Mouse (Mus musculus) kidney, embryonic 16.5 days (tissue): ENCODE data around the gene Pla2g1b. TPM values are rescaled to one million over a fixed set of nuclear protein-coding genes. Genes with fewer than 3 reads are reported as not detected.
"Not testable (repeated sequence)": the region's sequence is repeated elsewhere in the genome, so short reads cannot be mapped to it uniquely, and the experiment has no call there.

Source experiments
- ATAC-seq: fragments of 200-750 bp; cut with Nextera tagmentation; 2 replicates; pipeline ENCODE4 v1.8.0; 2017; ENCODE audit warnings: moderate TSS enrichment; ENCODE audit not compliant: low FRiP score, low TSS enrichment
- H3K27ac ChIP-seq: fragments of 300-500 bp; sonication (generic); 2 replicates; pipeline ENCODE4 v1.5.1; 2014; ENCODE audit warnings: low read length
- H3K27me3 ChIP-seq: fragments of 300-500 bp; sonication (generic); 2 replicates; pipeline ENCODE4 v1.6.1; 2014; ENCODE audit warnings: low read length, control low read depth, mixed read lengths; ENCODE audit not compliant: insufficient read depth
- H3K36me3 ChIP-seq: fragments of 300-500 bp; sonication (generic); 2 replicates; pipeline ENCODE4 v1.6.1; 2014; ENCODE audit warnings: low read length, control low read depth, mixed read lengths; ENCODE audit not compliant: insufficient read depth
- H3K4me1 ChIP-seq: fragments of 300-500 bp; sonication (generic); 2 replicates; pipeline ENCODE4 v1.6.1; 2014; ENCODE audit warnings: low read length, control low read depth, mixed read lengths; ENCODE audit not compliant: insufficient read depth
- H3K4me2 ChIP-seq: fragments of 300-500 bp; sonication (generic); replicated peaks from 2 replicates; pipeline ENCODE4 v1.6.1; 2014; ENCODE audit warnings: low read depth, low read length
- H3K4me3 ChIP-seq: fragments of 300-500 bp; sonication (generic); 2 replicates; pipeline ENCODE4 v1.5.1; 2014; ENCODE audit warnings: mild to moderate bottlenecking, low read length
- H3K9ac ChIP-seq: fragments of 300-500 bp; sonication (generic); replicated peaks from 2 replicates; pipeline ENCODE4 v1.6.1; 2014; ENCODE audit warnings: low read length
- H3K9me3 ChIP-seq: fragments of 300-500 bp; sonication (generic); 2 replicates; pipeline ENCODE4 v1.6.1; 2016; ENCODE audit warnings: low read length, control low read depth
- WGBS: fragments of 180-500 bp; shearing (Covaris S2); extraction: QIAGEN DNeasy Blood & Tissue Kit; methylation state at CpG from one replicate; pipeline ENCODE4 v1.1.7; 2014; 5-methylcytosine and 5-hydroxymethylcytosine counted together
- polyA plus RNA-seq: library from polyadenylated mRNA; unstranded; fragments of >200 nt; fragmentation: Nextera tagmentation; extraction: Ambion mirVana; gene quantifications from 2 replicates; pipeline ENCODE4 v1.2.1, GENCODE M21; 2015

The Pla2g1b gene
- polyA plus RNA-seq, 1 experiment from 2014 or later = 0.94 TPM

DNA sequence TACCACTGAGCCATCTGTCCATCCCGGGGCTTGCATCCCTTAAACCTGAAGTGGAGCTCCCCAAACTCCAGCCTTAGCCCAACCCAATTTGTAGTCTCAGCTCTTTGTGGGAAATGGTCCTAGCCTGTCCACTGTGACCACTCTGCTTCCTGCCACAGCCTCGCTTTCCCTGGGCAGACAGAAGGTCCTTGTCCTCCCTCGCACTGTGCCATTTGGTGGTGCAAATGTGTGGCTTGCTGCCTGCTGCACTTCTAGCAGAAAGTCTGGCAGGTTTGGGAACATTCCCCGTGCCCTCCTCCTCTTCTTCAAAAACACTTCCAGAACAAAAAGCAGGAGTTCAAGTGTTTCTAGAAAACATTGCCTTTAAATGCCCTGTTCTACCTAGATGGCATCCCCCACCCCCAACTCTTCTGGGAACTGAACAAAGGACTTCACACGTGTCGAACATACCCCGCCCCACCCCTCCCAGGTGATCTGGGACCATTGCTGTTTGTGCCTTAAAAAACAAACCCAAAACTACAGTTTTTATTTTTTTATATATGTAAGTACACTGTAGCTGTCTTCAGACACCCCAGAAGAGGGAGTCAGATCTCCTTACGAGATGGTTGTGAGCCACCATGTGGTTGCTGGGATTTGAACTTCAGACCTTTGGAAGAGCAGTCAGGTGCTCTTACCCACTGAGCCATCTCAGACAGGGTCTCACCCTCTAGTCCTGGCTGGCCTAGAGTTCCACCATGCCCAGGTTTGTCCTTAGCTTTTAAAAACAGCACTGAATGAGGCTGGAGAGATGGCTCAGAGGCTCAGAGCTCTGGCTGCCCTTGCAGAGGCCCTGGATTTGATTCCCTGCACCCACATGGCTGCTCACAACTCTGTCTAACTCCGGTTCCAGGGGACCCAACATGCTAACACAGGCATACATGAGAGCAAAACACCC is 32.5 kb downstream of the Pla2g1b start:
- peaks cover 6% of the 10 kb centered on the region; the same call in 1 of the 2 replicates for H3K4me1 ChIP-seq
- H3K27me3 ChIP-seq = no peaks in the 10 kb centered on the region
- no peak overlapping the region for H3K4me3 ChIP-seq
- H3K9me3 ChIP-seq = no peaks in the 10 kb centered on the region
- H3K4me2 ChIP-seq = no peak overlapping the region
- 43% methylated on average over 9 of the region's 9 CpGs for WGBS
- H3K27ac ChIP-seq = no peak overlapping the region
- no peak overlapping the region for H3K9ac ChIP-seq
- no peak for ATAC-seq
- no peaks in the 10 kb centered on the region for H3K36me3 ChIP-seq

DNA sequence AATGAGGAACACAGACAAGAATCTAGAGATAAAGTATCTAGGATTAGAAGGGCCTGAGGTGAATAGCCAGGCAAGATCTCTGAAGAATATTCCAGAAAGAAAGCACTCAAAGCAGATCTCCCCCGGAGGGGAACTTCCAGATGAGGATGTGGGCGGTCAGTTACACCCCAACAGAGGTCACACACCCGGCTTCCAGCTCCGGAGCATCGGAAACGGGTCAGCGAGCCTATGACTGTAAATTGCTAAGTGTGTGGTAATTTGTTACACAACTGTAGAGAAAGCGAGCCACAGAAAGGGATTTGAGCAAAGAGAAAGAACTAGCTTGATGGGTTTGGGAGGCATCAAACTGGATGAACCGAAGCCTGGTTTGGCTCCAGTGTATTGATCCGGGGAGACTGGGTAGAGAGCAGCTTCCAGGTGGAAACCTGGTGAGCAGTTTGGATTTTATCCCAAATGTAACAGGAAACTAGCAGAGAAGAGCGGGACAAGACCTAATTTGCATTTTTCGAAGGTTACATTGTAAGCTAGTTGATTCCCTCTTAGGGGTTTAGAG is 34.4 kb downstream of the Pla2g1b start:
- Histone ChIP-seq H3K4me2 (no peak overlapping the region), H3K9ac (no peak overlapping the region), H3K9me3 (no peaks in the 10 kb centered on the region), H3K27ac (no peak overlapping the region), H3K4me3 (no peak overlapping the region), H3K36me3 (no peaks in the 10 kb centered on the region), H3K27me3 (no peaks in the 10 kb centered on the region), H3K4me1 (peaks cover 6% of the 10 kb centered on the region; the same call in 1 of the 2 replicates)
- ATAC-seq = no peak
- WGBS = 40% methylated on average over 12 of the region's 12 CpGs

DNA sequence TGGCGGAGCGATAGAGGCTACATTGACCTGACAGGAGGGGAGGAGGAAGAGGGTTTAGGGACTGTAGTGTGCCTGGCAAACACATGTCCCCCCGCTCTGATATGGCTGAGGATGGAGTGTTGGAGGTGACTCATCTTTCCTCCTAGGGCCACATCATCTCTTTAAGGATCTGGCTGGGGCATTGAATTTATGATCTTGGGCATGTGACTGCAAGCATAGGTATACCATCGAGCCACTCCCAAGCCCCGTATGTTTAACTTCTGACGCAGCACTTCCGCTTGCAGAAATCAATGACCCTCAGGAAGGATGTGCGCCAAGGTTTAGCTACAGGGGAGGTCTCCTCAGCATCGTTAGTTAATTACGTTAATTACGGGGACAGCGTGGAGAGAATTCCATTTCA is 37.0 kb downstream of the Pla2g1b start:
- 55% methylated on average over 12 of the region's 12 CpGs for WGBS
- Histone ChIP-seq H3K36me3 (no peaks in the 10 kb centered on the region), H3K4me1 (peaks cover 16% of the 10 kb centered on the region), H3K4me2 (no peak overlapping the region), H3K27me3 (no peaks in the 10 kb centered on the region), H3K9ac (no peak overlapping the region), H3K9me3 (no peaks in the 10 kb centered on the region), H3K4me3 (no peak overlapping the region), H3K27ac (no peak overlapping the region)
- ATAC-seq = no peak

- H3K4me1 ChIP-seq = peaks cover 35% of the 10 kb centered on the region
- H3K9me3 ChIP-seq, H3K4me2 ChIP-seq, H3K27me3 ChIP-seq, H3K9ac ChIP-seq, H3K36me3 ChIP-seq, ATAC-seq, H3K4me3 ChIP-seq, H3K27ac ChIP-seq: not testable (repeated sequence)
- 76% methylated on average over 4 of the region's 4 CpGs for WGBS
Observed at GRCm38 (mm10) chr5:115505617-115506016, 39.6 kb downstream of the Pla2g1b start.

- peak within 1 kb of the TSS; percentile 90 for H3K4me3 ChIP-seq
- no peaks in the 10 kb centered on the region for H3K27me3 ChIP-seq
- peak; percentile 66 for ATAC-seq
- peaks cover 34% of the 10 kb centered on the region for H3K4me1 ChIP-seq
- H3K9ac ChIP-seq = peak within 1 kb of the TSS; percentile 95
- WGBS = under 1% methylated on average over 65 of the region's 74 CpGs
- H3K9me3 ChIP-seq = no peaks in the 10 kb centered on the region
- peak within 1 kb of the TSS; percentile 92 for H3K4me2 ChIP-seq
- H3K36me3 ChIP-seq = no peaks in the 10 kb centered on the region
- H3K27ac ChIP-seq = peak within 1 kb of the TSS; percentile 89; the same call in 1 of the 2 replicates
Observed at GRCm38 (mm10) chr5:115506454-115507201, 40.6 kb downstream of the Pla2g1b start, which contains the start of gene Pxn. Gene Pxn (plus strand): TSS chr5:115506676.

DNA sequence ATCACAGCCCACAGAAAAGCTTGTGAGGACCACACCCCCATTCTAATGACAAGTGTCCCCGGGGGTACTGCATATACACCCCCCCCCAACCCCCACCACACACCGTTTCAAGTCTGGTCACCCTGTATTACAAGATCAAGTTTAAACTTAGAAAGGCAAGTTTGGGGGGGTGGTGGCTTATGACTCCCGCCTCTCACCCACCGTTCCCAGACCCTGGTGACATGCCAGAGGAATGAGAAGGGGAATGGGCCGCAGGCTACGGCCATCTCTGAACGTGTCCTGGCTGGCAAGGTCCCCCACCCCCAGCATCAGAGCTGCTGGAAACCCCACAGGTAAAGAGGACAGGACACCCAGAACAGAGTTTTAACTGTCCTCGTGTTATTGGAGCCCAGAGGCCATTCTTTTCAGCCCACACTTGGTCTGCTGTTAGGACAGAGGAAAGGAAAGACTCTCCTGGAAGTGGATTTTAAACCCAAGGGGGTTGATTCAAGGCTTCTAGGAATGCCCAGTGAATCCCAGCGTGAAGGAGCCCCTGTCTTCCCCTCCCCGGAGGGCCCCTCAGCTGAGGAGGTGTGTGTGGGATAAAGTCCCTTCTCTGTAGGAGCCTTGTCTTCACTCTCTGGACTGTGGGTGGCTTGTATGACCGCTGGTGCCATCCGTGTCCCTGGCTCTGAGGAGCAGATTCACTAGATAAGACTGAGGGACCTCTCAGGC is 41.4 kb downstream of the Pla2g1b start:
- Histone ChIP-seq H3K36me3 (no peaks in the 10 kb centered on the region), H3K27me3 (no peaks in the 10 kb centered on the region), H3K4me2 (peak overlapping the region; percentile 92), H3K27ac (peak overlapping the region; percentile 89; the same call in 1 of the 2 replicates), H3K9ac (peak overlapping the region; percentile 95), H3K4me3 (peak overlapping the region; percentile 90), H3K9me3 (no peaks in the 10 kb centered on the region), H3K4me1 (peaks cover 34% of the 10 kb centered on the region)
- WGBS = 20% methylated on average over 12 of the region's 12 CpGs
- no peak; the same call in 1 of the 2 replicates for ATAC-seq

DNA sequence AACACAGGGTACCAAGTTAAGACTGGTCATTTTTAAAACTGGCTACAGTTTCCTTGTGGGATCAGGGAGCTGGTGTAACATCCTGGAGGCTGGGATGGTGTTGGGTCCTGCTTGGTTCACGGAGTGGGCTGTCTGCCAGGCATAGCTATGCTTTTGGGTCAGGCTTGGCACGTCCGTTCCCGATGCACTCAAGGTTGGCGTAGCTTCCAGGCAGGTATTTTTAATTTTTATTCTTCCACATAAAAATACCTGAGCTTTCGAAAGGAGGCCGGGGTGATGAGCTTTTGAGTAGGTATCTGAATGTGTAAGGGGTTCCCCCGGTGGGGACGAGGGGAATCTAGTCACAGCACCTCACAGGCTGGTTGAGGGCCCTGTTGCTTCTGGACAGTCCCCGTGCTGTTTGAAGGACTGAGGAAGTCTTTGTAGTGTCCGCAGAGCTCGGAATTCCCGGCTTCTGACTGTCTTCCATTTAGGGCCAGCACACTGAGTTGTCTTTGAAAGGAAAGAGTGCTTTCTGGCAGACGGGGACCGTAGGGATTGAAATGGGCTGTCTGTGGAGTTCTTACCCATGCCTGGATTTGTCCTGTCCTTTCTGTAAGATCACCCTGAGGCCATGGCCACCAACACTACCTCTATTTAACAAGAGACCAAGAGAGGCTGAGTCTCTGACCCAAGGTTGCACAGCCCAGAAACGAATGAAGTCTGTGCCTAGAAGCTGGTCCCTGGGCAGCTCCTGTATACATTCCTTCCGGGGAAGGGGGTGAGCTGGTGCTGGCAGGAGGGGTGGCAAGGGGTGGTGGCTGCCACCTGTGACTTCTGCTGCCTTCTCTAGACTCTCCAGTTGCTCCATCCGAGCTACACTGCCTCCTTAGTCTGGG is 42.2 kb downstream of the Pla2g1b start:
- WGBS = 32% methylated on average over 18 of the region's 18 CpGs
- H3K36me3 ChIP-seq = no peaks in the 10 kb centered on the region
- H3K27ac ChIP-seq = peak overlapping the region; percentile 89

DNA sequence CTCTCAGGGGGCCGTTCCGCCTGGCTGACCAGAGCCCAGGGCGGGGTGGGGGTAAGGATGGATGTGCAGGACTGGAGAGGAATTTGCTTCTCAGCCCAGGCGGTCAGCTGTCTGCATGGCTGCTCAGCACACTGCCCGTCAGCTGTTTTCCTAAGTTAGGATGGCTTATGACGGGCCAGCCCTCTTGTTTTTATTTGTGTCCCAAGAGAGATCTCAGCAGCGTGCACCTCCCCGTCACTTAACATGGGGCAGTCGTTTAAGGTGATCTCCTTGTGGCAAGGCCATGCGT is 42.7 kb downstream of the Pla2g1b start:
- 3% methylated on average over 10 of the region's 10 CpGs for WGBS
- peak overlapping the region; percentile 90 for H3K4me3 ChIP-seq
- H3K9me3 ChIP-seq = no peaks in the 10 kb centered on the region
- H3K36me3 ChIP-seq = no peaks in the 10 kb centered on the region
- H3K9ac ChIP-seq = peak overlapping the region; percentile 95
- peak; percentile 93 for ATAC-seq
- peaks cover 35% of the 10 kb centered on the region for H3K4me1 ChIP-seq
- peak overlapping the region; percentile 92 for H3K4me2 ChIP-seq
- no peaks in the 10 kb centered on the region for H3K27me3 ChIP-seq
- peak overlapping the region; percentile 89 for H3K27ac ChIP-seq

More for the DNA sequence above, 42.2 kb downstream of the Pla2g1b start:
- Histone ChIP-seq H3K4me2 (peak overlapping the region; percentile 92), H3K4me3 (peak overlapping the region; percentile 90), H3K9me3 (no peaks in the 10 kb centered on the region), H3K9ac (peak overlapping the region; percentile 95), H3K27me3 (no peaks in the 10 kb centered on the region), H3K4me1 (peaks cover 34% of the 10 kb centered on the region)
- ATAC-seq = no peak; the same call in 1 of the 2 replicates
